Mouse (Mus musculus) brain, embryonic 18.5 days (tissue): Measurements from ENCODE around the gene Hoxb1.

Source experiments
- DNase-seq: peaks from one replicate; pipeline ENCODE4 v3.0.0-alpha.2; 2012; ENCODE audit warnings: low read depth, low spot score

Gene Hoxb1

GRCm38 (mm10) chr11:96365441-96366091, at the start of gene Hoxb1:
Gene Hoxb1 (plus strand): TSS chr11:96365752.
- no peak for DNase-seq

GRCm38 (mm10) chr11:96316696-96317607, 48.6 kb upstream of the Hoxb1 start:
- no peak for DNase-seq

- DNase-seq, result no peak
Measured at GRCm38 (mm10) chr11:96317608-96318367, 47.8 kb upstream of the Hoxb1 start, which contains the start of gene Hoxb4. Gene Hoxb4 (plus strand): TSS chr11:96318267.

- no peak for DNase-seq
Measured at GRCm38 (mm10) chr11:96318368-96319070, 47.0 kb upstream of the Hoxb1 start.

GRCm38 (mm10) chr11:96319071-96319902, 46.3 kb upstream of the Hoxb1 start:
- DNase-seq, result no peak

- no peak for DNase-seq
Measured at GRCm38 (mm10) chr11:96319910-96320309, 45.6 kb upstream of the Hoxb1 start.

- no peak for DNase-seq
Measured at GRCm38 (mm10) chr11:96320688-96321087, 44.9 kb upstream of the Hoxb1 start.

GRCm38 (mm10) chr11:96321846-96322245, 43.7 kb upstream of the Hoxb1 start:
- DNase-seq, result no peak

- DNase-seq, result no peak
Measured at GRCm38 (mm10) chr11:96322738-96323137, 42.8 kb upstream of the Hoxb1 start.

GRCm38 (mm10) chr11:96323154-96323553, 42.4 kb upstream of the Hoxb1 start, which contains the start of gene Hoxb3:
Gene Hoxb3 (plus strand): TSS chr11:96323326.
- DNase-seq, result no peak

- no peak for DNase-seq
Measured at GRCm38 (mm10) chr11:96324125-96324524, 41.4 kb upstream of the Hoxb1 start.

- DNase-seq, result no peak
Measured at GRCm38 (mm10) chr11:96324965-96325364, 40.6 kb upstream of the Hoxb1 start.

GRCm38 (mm10) chr11:96325747-96326212, 39.8 kb upstream of the Hoxb1 start:
- no peak for DNase-seq

- DNase-seq, result no peak
Measured at GRCm38 (mm10) chr11:96326705-96327104, 38.8 kb upstream of the Hoxb1 start.

- no peak for DNase-seq
Measured at GRCm38 (mm10) chr11:96327122-96327521, 38.4 kb upstream of the Hoxb1 start.

- DNase-seq, result no peak
Measured at GRCm38 (mm10) chr11:96327750-96328149, 37.8 kb upstream of the Hoxb1 start.

- DNase-seq, result no peak
Measured at GRCm38 (mm10) chr11:96328605-96329004, 36.9 kb upstream of the Hoxb1 start.

GRCm38 (mm10) chr11:96332105-96332504, 33.4 kb upstream of the Hoxb1 start:
- no peak for DNase-seq

GRCm38 (mm10) chr11:96332618-96333032, 32.9 kb upstream of the Hoxb1 start:
- no peak for DNase-seq
